Mouse (Mus musculus): ENCODE results near the gene Marf1. TPM values are rescaled to one million over a fixed set of nuclear protein-coding genes. Genes with fewer than 3 reads are reported as not detected.

Gene Marf1
- polyA plus RNA-seq (2015; fragmentation: Nextera tagmentation; extraction: Ambion mirVana), result 16.3 and 18.6 TPM in 2 replicates

DNA sequence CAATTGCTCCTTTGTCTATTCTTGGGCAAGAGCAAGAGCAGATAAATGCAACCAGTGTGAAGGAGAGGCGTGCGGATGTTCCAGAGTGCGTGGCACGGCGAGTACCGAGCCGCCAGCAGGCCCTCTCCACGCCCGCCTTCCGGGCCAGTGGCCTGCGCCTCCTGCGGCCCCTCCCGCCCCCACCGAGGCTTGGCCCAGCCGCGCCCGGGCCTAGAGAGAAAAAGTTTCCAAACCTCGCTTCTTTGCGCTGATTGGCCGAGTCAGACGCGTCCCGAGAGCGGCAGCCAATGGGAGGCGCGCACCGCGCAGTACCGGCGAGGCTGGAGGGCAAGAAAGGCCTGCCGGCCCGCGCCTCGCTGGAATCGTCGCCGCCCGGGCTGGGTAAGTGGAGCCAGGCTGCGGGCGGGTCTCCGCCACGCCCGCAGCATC lies at the start of gene Marf1, which contains the start of gene Nde1:
Gene Marf1 (minus strand): TSS at position 364 of the 429 bp plus-strand sequence.
Gene Nde1 (plus strand): TSS at position 288 of the 429 bp plus-strand sequence.
- peak within 1 kb of the TSS; percentile 63 for H3K4me3 ChIP-seq (ENCODE audit: low read length)
- peak within 1 kb of the TSS; percentile 65 for H3K4me2 ChIP-seq (replicated peaks; ENCODE audit: low read depth, low read length)
- peak within 1 kb of the TSS; percentile 93 for H3K27ac ChIP-seq (ENCODE audit: low read length)
- no peaks in the 10 kb centered on the region for H3K36me3 ChIP-seq (ENCODE audit: insufficient read depth, low read length)
- no peaks in the 10 kb centered on the region for H3K9me3 ChIP-seq (ENCODE audit: low read length)
- peak within 1 kb of the TSS; percentile 76 for H3K9ac ChIP-seq (replicated peaks; ENCODE audit: low read length)
- peak; percentile 91 for ATAC-seq (ENCODE audit: low FRiP score, low TSS enrichment)
- H3K4me1 ChIP-seq (ENCODE audit: insufficient read depth, low read length), result peaks cover 29% of the 10 kb centered on the region
- WGBS, result under 1% methylated on average over 40 of the region's 43 CpGs
- no peaks in the 10 kb centered on the region for H3K27me3 ChIP-seq (ENCODE audit: insufficient read depth, low read length)

DNA sequence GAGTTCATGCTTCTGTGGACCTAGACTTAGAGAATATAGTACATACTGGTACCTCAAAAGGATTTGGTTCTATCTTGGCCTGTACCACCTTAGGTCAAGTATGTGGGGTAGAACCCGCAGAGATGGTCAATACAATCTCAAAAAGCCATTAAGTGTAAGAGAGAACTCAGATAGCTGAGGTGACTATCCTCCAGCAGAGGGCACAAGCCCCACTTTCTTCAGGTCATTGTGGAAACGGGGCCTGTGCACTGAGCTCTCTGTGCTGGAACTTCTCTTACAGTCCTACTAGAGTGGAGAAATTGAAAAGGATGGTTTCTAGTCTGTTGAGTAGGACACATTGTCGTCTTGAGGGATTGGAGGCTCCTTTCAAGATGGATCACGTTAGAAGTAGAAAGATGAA lies 35.6 kb upstream of the Marf1 start:
- H3K36me3 ChIP-seq (ENCODE audit: insufficient read depth, low read length), result no peaks in the 10 kb centered on the region
- no peak for ATAC-seq (ENCODE audit: low FRiP score, low TSS enrichment)
- H3K4me3 ChIP-seq (ENCODE audit: low read length), result no peak overlapping the region
- whole genome bisulfite sequencing, result 73% methylated on average over 4 of the region's 4 CpGs
- no peaks in the 10 kb centered on the region for H3K9me3 ChIP-seq (ENCODE audit: low read length)
- H3K4me1 ChIP-seq (ENCODE audit: insufficient read depth, low read length), result no peaks in the 10 kb centered on the region
- no peak overlapping the region for H3K9ac ChIP-seq (replicated peaks; ENCODE audit: low read length)
- no peaks in the 10 kb centered on the region for H3K27me3 ChIP-seq (ENCODE audit: insufficient read depth, low read length)
- no peak overlapping the region for H3K27ac ChIP-seq (ENCODE audit: low read length)
- no peak overlapping the region for H3K4me2 ChIP-seq (replicated peaks; ENCODE audit: low read depth, low read length)

DNA sequence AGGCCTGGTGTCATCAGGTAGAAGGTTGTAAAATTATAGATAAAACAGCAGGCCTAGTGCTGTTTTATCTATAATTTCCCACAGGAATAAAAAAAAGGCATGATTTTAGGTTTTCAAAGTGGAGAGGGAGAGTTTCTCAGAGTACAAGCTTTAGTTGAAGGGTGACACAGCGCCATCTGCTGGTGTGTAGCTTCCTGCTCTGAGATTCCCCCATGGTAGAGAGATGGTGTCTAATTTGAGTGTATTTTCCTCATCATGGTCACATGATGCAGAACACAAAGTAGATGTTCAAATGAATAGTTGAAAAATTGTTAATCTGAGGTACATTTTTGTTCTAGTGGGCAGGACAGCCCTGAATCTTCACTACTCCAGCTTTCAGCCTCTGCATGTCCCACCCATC lies 32.3 kb upstream of the Marf1 start:
- H3K9me3 ChIP-seq (ENCODE audit: low read length), result no peaks in the 10 kb centered on the region
- H3K9ac ChIP-seq (replicated peaks; ENCODE audit: low read length), result no peak overlapping the region
- no peak overlapping the region for H3K4me3 ChIP-seq (ENCODE audit: low read length)
- H3K4me1 ChIP-seq (ENCODE audit: insufficient read depth, low read length), result no peaks in the 10 kb centered on the region
- peaks cover 19% of the 10 kb centered on the region for H3K36me3 ChIP-seq (ENCODE audit: insufficient read depth, low read length)
- no peak overlapping the region for H3K4me2 ChIP-seq (replicated peaks; ENCODE audit: low read depth, low read length)
- no peak overlapping the region for H3K27ac ChIP-seq (ENCODE audit: low read length)
- WGBS, result 28% methylated on average over 1 of the region's 1 CpGs
- H3K27me3 ChIP-seq (ENCODE audit: insufficient read depth, low read length), result no peaks in the 10 kb centered on the region
- no peak for ATAC-seq (ENCODE audit: low FRiP score, low TSS enrichment)

DNA sequence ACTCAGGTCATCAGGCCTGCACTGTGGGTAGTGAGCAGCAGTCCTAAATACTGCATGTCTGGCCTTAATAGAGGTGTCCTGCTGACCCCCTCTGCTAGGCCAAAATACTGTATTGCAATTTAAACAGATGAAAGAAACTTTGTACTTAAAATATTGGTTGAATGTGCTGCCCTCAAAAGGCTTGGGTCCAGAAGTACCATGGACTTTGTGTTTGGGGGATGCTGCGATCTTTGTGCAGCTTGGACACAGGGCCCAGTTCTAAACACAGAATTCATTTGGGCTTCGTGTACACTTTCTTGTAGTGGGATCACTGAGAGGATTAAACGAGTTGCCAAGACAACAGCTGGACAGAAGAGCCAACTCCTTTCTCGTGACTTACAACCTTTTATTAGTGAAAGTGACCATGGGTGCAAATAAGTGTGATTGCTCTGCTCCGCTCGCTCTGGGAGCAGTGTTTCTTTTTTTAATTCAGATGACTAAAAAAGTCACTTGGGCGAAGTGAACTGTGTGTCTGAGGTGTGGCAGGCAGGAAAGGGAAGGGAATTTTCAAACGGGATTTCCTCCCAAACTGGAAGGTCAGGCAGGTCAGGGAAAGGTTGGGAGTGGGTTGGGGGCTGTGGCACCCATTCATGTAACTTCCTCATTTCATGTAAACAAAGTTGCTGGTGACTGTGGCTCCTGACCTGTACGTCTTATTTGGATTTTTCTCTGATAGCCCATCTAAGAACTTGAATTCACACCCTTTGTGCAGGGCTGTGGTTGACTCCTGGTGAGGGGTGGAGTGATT lies 31.2 kb upstream of the Marf1 start:
- 67% methylated on average over 9 of the region's 9 CpGs for WGBS
- ATAC-seq (ENCODE audit: low FRiP score, low TSS enrichment), result no peak
- H3K9me3 ChIP-seq (ENCODE audit: low read length), result no peaks in the 10 kb centered on the region
- peaks cover 28% of the 10 kb centered on the region for H3K36me3 ChIP-seq (ENCODE audit: insufficient read depth, low read length)
- H3K27me3 ChIP-seq (ENCODE audit: insufficient read depth, low read length), result no peaks in the 10 kb centered on the region
- H3K9ac ChIP-seq (replicated peaks; ENCODE audit: low read length), result no peak overlapping the region
- no peaks in the 10 kb centered on the region for H3K4me1 ChIP-seq (ENCODE audit: insufficient read depth, low read length)
- no peak overlapping the region for H3K4me3 ChIP-seq (ENCODE audit: low read length)
- no peak overlapping the region for H3K27ac ChIP-seq (ENCODE audit: low read length)
- no peak overlapping the region for H3K4me2 ChIP-seq (replicated peaks; ENCODE audit: low read depth, low read length)

DNA sequence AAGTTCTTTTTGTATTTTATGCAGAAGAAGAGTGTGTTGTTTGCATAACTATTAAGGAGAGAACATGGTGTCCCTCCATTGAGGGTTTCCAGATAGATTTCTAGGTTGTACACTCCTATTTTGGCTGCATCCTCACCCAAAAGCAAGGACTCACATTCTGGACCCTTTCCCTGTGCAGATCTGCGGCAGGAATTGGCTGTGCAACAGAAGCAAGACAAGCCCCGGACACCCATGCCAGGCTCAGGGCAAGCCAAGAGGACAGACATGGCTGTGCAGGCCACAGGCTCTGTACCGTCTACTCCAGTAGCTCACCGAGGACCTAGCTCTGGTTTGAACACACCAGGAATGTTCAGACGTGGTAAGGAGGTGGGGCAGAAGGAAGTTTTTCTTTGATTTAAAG lies 22.4 kb upstream of the Marf1 start:
- H3K4me2 ChIP-seq (replicated peaks; ENCODE audit: low read depth, low read length), result no peak overlapping the region
- H3K27me3 ChIP-seq (ENCODE audit: insufficient read depth, low read length), result no peaks in the 10 kb centered on the region
- ATAC-seq (ENCODE audit: low FRiP score, low TSS enrichment), result no peak
- H3K4me3 ChIP-seq (ENCODE audit: low read length), result no peak overlapping the region
- no peaks in the 10 kb centered on the region for H3K4me1 ChIP-seq (ENCODE audit: insufficient read depth, low read length)
- H3K9ac ChIP-seq (replicated peaks; ENCODE audit: low read length), result no peak overlapping the region
- no peak overlapping the region for H3K27ac ChIP-seq (ENCODE audit: low read length)
- WGBS, result 91% methylated on average over 5 of the region's 5 CpGs
- peaks cover 71% of the 10 kb centered on the region for H3K36me3 ChIP-seq (ENCODE audit: insufficient read depth, low read length)
- H3K9me3 ChIP-seq (ENCODE audit: low read length), result no peaks in the 10 kb centered on the region

DNA sequence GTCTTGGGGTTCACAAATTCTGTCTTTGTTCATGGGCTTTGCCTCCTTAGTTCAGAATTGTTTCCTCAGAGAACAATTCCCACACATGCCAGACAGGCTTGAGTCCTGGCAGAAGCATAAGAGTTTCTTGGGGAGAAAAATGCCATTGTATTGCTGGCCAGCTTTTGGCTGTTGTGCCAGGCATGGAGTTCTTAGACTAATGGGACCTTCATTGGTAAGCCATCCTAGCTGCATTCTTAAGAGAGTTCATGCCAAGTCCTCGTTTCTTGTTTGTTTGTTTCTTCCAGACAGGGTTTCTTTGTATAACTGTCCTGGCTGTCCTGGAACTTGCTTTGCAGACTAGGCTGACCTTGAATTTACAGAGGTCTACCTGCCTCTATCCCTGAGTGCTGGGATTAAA lies 20.7 kb upstream of the Marf1 start:
- H3K9ac ChIP-seq (replicated peaks; ENCODE audit: low read length), result no peak overlapping the region

DNA sequence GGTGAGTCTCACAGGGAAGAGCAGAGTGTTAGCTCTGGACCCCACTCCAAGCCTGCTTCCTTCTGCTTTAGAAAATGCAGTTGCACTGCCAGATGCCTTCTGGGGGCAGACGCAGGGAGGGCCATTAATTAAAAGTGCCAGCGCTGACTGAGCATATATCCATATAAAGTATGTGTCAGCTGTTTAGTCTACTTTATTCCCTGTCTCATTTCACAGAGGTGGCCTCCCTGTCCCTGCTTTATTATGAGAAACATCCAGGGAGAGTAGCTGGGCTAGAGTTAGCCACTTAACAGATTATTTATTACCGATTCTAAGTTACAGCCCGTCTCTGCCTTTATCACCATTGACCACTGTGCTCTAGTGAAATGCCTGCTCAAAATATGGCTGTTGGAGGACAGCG lies 19.2 kb upstream of the Marf1 start:
- Histone ChIP-seq H3K4me3 (ENCODE audit: low read length) (no peak overlapping the region), H3K9me3 (ENCODE audit: low read length) (no peaks in the 10 kb centered on the region), H3K27ac (ENCODE audit: low read length) (no peak overlapping the region), H3K9ac (replicated peaks; ENCODE audit: low read length) (no peak overlapping the region), H3K4me2 (replicated peaks; ENCODE audit: low read depth, low read length) (no peak overlapping the region), H3K36me3 (ENCODE audit: insufficient read depth, low read length) (peaks cover 72% of the 10 kb centered on the region), H3K27me3 (ENCODE audit: insufficient read depth, low read length) (no peaks in the 10 kb centered on the region), H3K4me1 (ENCODE audit: insufficient read depth, low read length) (no peaks in the 10 kb centered on the region)
- ATAC-seq (ENCODE audit: low FRiP score, low TSS enrichment), result no peak
- 46% methylated on average over 5 of the region's 5 CpGs for WGBS

More for the DNA sequence above, 20.7 kb upstream of the Marf1 start:
- 83% methylated on average over 1 of the region's 1 CpGs for WGBS
- Histone ChIP-seq H3K4me1 (ENCODE audit: insufficient read depth, low read length) (no peaks in the 10 kb centered on the region), H3K27ac (ENCODE audit: low read length) (no peak overlapping the region), H3K27me3 (ENCODE audit: insufficient read depth, low read length) (no peaks in the 10 kb centered on the region), H3K4me2 (replicated peaks; ENCODE audit: low read depth, low read length) (no peak overlapping the region), H3K9me3 (ENCODE audit: low read length) (no peaks in the 10 kb centered on the region), H3K4me3 (ENCODE audit: low read length) (no peak overlapping the region), H3K36me3 (ENCODE audit: insufficient read depth, low read length) (peaks cover 72% of the 10 kb centered on the region)
- ATAC-seq (ENCODE audit: low FRiP score, low TSS enrichment), result no peak

DNA sequence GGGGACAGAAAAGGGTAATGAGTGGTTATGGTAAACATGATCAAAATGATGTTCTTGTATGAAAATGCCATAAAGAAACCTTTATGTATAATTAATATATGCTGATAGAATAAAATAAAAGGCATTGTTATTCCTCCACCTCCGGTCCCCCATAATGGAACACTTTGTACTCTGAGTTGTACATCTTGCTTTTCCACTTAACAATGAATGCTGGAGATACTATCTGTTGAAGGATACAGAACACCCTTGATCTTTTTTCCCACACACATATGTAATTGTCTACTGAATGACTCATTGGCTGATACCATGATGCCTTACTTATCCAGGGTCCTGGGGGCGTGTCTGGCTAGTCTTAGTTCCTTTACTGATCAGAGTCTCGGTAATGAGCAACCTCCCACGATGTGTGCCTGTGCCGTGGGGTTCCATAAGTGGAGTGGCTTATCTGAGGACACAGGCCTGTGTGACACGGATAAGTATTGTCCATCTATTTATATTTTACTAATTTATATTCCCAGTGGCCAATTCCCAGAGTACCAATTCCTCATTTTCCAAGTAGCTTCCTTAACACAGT lies 17.1 kb upstream of the Marf1 start:
- peaks cover 73% of the 10 kb centered on the region for H3K36me3 ChIP-seq (ENCODE audit: insufficient read depth, low read length)
- no peak for ATAC-seq (ENCODE audit: low FRiP score, low TSS enrichment)
- H3K9me3 ChIP-seq (ENCODE audit: low read length), result no peaks in the 10 kb centered on the region
- no peak overlapping the region for H3K4me2 ChIP-seq (replicated peaks; ENCODE audit: low read depth, low read length)
- H3K9ac ChIP-seq (replicated peaks; ENCODE audit: low read length), result no peak overlapping the region
- H3K27ac ChIP-seq (ENCODE audit: low read length), result no peak overlapping the region
- 85% methylated on average over 6 of the region's 6 CpGs for WGBS
- no peaks in the 10 kb centered on the region for H3K4me1 ChIP-seq (ENCODE audit: insufficient read depth, low read length)
- no peaks in the 10 kb centered on the region for H3K27me3 ChIP-seq (ENCODE audit: insufficient read depth, low read length)
- H3K4me3 ChIP-seq (ENCODE audit: low read length), result no peak overlapping the region

DNA sequence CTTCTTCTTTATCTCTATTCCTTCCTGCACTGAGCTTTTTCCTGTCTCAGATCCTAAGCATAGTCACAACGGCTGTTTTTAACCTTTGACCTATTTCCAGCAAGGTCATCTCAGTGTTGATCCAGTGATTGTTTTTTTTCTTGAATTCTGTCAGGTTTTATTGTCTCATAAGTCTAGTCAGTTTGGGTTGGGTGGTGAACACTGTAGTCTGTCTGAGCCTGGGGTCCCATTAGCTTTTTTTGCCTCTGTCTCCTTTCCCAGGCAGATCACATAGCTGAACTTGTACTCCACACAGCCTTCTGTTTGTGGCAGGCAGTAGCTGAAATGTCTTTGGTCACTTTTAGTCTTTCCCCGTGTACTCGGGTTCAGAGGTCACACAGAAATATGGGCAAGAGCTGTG lies 14.9 kb upstream of the Marf1 start:
- no peaks in the 10 kb centered on the region for H3K9me3 ChIP-seq (ENCODE audit: low read length)
- no peak overlapping the region for H3K4me3 ChIP-seq (ENCODE audit: low read length)
- H3K4me1 ChIP-seq (ENCODE audit: insufficient read depth, low read length), result no peaks in the 10 kb centered on the region
- H3K9ac ChIP-seq (replicated peaks; ENCODE audit: low read length), result no peak overlapping the region
- 43% methylated on average over 3 of the region's 3 CpGs for WGBS
- ATAC-seq (ENCODE audit: low FRiP score, low TSS enrichment), result no peak
- no peaks in the 10 kb centered on the region for H3K27me3 ChIP-seq (ENCODE audit: insufficient read depth, low read length)
- H3K36me3 ChIP-seq (ENCODE audit: insufficient read depth, low read length), result peaks cover 76% of the 10 kb centered on the region
- no peak overlapping the region for H3K27ac ChIP-seq (ENCODE audit: low read length)
- H3K4me2 ChIP-seq (replicated peaks; ENCODE audit: low read depth, low read length), result no peak overlapping the region

DNA sequence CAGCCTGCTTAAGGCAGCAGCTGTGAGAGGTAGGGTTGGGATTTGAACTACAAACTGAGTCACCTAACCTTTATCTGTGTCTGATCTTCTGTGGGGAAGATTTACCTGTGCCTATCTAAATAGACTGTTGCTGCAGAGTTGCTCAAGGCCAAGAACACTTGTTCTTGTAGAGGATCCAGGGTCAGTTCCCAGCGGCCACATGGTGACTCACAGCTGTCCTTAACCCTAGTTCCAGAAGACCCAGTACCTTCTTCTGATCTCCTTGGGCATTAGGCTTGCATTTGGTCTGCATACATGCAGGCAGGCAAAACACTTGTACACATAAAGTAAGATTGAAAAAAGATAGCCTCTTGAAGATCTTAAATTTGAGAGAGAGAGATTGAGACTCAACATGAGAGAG lies 6.6 kb upstream of the Marf1 start:
- Histone ChIP-seq H3K9ac (replicated peaks; ENCODE audit: low read length) (no peak overlapping the region), H3K4me1 (ENCODE audit: insufficient read depth, low read length) (peaks cover 12% of the 10 kb centered on the region; the same call in 1 of the 2 replicates), H3K4me3 (ENCODE audit: low read length) (no peak overlapping the region), H3K4me2 (replicated peaks; ENCODE audit: low read depth, low read length) (no peak overlapping the region), H3K27me3 (ENCODE audit: insufficient read depth, low read length) (no peaks in the 10 kb centered on the region), H3K36me3 (ENCODE audit: insufficient read depth, low read length) (peaks cover 58% of the 10 kb centered on the region), H3K27ac (ENCODE audit: low read length) (no peak overlapping the region), H3K9me3 (ENCODE audit: low read length) (no peaks in the 10 kb centered on the region)
- 92% methylated on average over 1 of the region's 1 CpGs for WGBS
- ATAC-seq (ENCODE audit: low FRiP score, low TSS enrichment), result no peak
